Mouse (Mus musculus) liver, adult 10 weeks (tissue): Measurements from ENCODE around the gene Zkscan7. TPM values are rescaled to one million over a fixed set of nuclear protein-coding genes. Genes with fewer than 3 reads are reported as not detected.

Experiments used
- polyA plus RNA-seq: library from polyadenylated mRNA; stranded (reverse); fragments of 350-450 nt; fragmentation: Illumina TruSeq; extraction: RNeasy Lipid Tissue Mini Kit (QIAGEN cat#74804); gene quantifications from one replicate; pipeline ENCODE4 v1.2.3, GENCODE M21; 2014; ENCODE audit warnings: low read depth, low replicate concordance

Zkscan7 gene
- polyA plus RNA-seq: 19.9 TPM

GRCm38 (mm10) chr9:122885385-122885784, at the start of gene Zkscan7:
Gene Zkscan7 (plus strand): TSS chr9:122885685.

DNA sequence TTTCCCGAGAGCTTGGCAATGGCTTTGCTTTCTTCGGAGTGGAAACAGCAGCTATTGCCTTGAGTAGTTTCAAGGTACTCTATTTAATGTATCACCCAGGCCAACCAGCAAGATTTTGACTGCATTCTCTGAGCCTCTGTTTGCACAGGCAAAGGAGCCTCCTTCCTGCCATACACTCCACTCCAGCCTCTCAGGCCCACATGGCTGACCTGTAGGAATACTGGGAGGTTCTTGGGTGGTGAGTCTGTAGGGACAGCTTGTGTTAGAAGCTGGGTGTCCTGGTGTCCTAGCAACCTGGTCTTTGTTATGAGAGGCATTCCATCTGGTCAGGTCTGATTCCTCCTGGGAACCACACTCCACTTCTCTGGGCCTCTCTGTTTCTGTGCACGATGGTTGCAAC, 41.7 kb upstream of the Zkscan7 start, which contains the start of gene Gm35549:
Gene Gm35549 (minus strand): TSS at position 276 of the 400 bp plus-strand sequence.

GRCm38 (mm10) chr9:122865697-122866166, 19.8 kb upstream of the Zkscan7 start, which contains the start of gene Zfp445:
Gene Zfp445 (minus strand): TSS chr9:122866006.

DNA sequence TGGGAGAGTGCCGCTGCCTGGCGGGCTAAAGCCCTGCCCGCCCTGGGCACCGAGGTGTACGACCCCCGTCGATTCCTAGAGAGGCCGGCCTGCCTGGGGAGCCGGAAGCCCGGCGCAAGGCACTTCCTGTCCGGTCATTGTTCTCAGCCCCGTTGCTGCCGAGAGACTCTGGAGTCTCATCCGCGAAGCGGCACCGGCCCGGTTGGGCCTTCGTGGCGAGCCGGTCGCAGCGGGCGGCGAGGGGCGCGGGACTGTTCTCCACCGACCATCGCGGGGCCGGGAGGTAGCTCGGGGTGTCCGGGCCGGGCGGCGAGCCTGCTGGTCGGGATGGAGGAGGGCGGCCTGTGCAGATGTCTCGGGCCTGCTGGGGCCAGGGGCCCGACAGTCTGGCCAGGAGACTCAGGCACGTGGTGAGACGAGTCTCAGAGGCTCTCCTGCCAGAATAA, 37.5 kb downstream of the Zkscan7 start, which contains the start of gene Zfp105:
Gene Zfp105 (plus strand): TSS at position 137 of the 446 bp plus-strand sequence.

Other genes with a start within 250 kb of the Zkscan7 start
- not detected for gene Topaz1, start 138.3 kb upstream of the Zkscan7 start, polyA plus RNA-seq
- gene Tcaim, start 80.1 kb upstream of the Zkscan7 start, polyA plus RNA-seq: 26.2 TPM
- gene Gm35549, start 41.6 kb upstream of the Zkscan7 start, polyA plus RNA-seq: not detected
- 56.2 TPM for gene Zfp445, start 19.7 kb upstream of the Zkscan7 start, polyA plus RNA-seq
- gene Zfp105, start 37.4 kb downstream of the Zkscan7 start, polyA plus RNA-seq: 1.1 TPM
- 36.3 TPM for gene 1110059G10Rik, start 65.3 kb downstream of the Zkscan7 start, polyA plus RNA-seq
- 0.40 TPM for gene Kif15, start 65.4 kb downstream of the Zkscan7 start, polyA plus RNA-seq
- 7.2 TPM for gene Tmem42, start 135.6 kb downstream of the Zkscan7 start, polyA plus RNA-seq
- gene Tgm4, start 149.0 kb downstream of the Zkscan7 start, polyA plus RNA-seq: not detected
- 12.8 TPM for gene Zdhhc3, start 227.5 kb downstream of the Zkscan7 start, polyA plus RNA-seq
- gene Exosc7, start 227.5 kb downstream of the Zkscan7 start, polyA plus RNA-seq: 14.1 TPM